Mouse (Mus musculus) liver, adult 2 months (tissue): ENCODE data around the gene Parva.

Experiments
- CTCF ChIP-seq: fragments of 200-500 bp; IDR thresholded peaks from 2 replicates; pipeline ENCODE4 v1.5.1; 2011; ENCODE audit warnings: low read depth, low read length, control low read depth
- POLR2A ChIP-seq: fragments of 200-500 bp; IDR thresholded peaks from 2 replicates; pipeline ENCODE4 v1.6.1; 2011; ENCODE audit warnings: low read length, control low read depth; ENCODE audit not compliant: insufficient read depth; ENCODE audit errors: extremely low read depth

- no peak for TF ChIP-seq CTCF
- no peak for TF ChIP-seq POLR2A
Measured at GRCm38 (mm10) chr7:112465920-112466319, 38.6 kb downstream of the Parva start.
